Mouse (Mus musculus): ENCODE results near the gene Ftl1. TPM values are rescaled to one million over a fixed set of nuclear protein-coding genes. Genes with fewer than 3 reads are reported as not detected.
A peak's percentile ranks its signal among the peaks of the same experiment; 100 is the strongest.
"Not testable (repeated sequence)": the region's sequence is repeated elsewhere in the genome, so short reads cannot be mapped to it uniquely, and the experiment has no call there.

Ftl1 gene
- total and polyA plus RNA-seq, 2 experiments from 2014 or later: 2,541 to 5,542 TPM

DNA sequence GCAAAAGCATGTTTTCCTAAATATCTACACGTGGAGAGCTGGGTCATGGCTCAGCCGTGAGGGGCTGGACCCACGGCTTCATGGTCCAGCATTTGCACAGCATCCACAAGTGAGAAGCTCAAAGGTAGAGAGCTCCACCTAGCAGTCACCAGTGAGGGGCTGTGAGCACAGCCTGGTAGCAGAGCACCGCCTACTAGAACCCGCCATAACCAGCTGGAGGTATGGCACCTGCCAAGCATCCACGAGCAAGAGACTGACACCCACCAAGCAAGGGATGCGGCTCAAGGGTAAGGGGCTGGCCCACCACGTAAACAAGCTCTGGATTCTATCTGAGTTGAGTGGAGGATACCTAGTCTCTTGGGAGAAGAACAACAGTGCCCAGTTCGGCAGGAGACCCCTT, 5.9 kb upstream of the Ftl1 start:
- Histone ChIP-seq H3K4me2 (ENCODE audit: low read depth) (peak overlapping the region; percentile 69), H3K27ac (ENCODE audit: low read depth, low read length) (no peak overlapping the region), H3K4me1 (ENCODE audit: insufficient read depth) (peaks cover 17% of the 10 kb centered on the region), H3K9me3 (ENCODE audit: low read length) (no peaks in the 10 kb centered on the region), H3K4me3 (ENCODE audit: low read depth, low read length) (peak overlapping the region; percentile 81), H3K36me3 (ENCODE audit: insufficient read depth) (peaks cover 32% of the 10 kb centered on the region), H3K27me3 (ENCODE audit: insufficient read depth, low read length) (no peaks in the 10 kb centered on the region), H3K9ac (peak overlapping the region; percentile 90)
- WGBS: 81% methylated on average over 9 of the region's 9 CpGs
- TF ChIP-seq CTCF (IDR thresholded peaks at IDR 0.05; ENCODE audit: low read depth): 0 out of 2 replicates have a peak, but pooled peaks have one; percentile 8
- DNase-seq (no peak), ATAC-seq (no peak)

DNA sequence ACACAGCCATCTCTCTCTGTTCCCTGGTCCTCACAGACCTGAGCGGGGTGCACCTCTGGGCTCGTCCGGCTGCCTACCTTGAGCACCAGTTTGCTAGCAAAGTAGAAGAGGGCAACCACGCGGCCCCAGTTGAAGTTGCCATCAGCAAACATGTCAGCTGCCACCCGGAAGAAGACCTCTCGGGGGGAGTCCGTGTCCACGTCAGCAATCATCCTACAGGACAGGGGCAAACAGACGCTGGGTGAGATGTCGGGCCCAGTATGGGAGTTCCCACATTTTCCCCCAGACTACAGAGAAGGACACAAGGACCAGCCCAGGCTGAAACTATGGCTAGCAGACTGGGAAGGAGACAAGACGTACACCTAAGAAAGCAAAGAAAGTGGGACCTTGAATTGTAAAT, 5.4 kb upstream of the Ftl1 start:
- no peak for DNase-seq
- H3K36me3 ChIP-seq (ENCODE audit: insufficient read depth): peaks cover 32% of the 10 kb centered on the region
- ATAC-seq: no peak
- WGBS: 96% methylated on average over 12 of the region's 12 CpGs
- no peak for TF ChIP-seq CTCF (IDR thresholded peaks at IDR 0.05; ENCODE audit: low read depth)
- no peaks in the 10 kb centered on the region for H3K9me3 ChIP-seq (ENCODE audit: low read length)
- H3K9ac ChIP-seq: no peak overlapping the region
- H3K27me3 ChIP-seq (ENCODE audit: insufficient read depth, low read length): no peaks in the 10 kb centered on the region
- peaks cover 22% of the 10 kb centered on the region for H3K4me1 ChIP-seq (ENCODE audit: insufficient read depth)
- no peak overlapping the region for H3K27ac ChIP-seq (ENCODE audit: low read depth, low read length)
- H3K4me3 ChIP-seq (ENCODE audit: low read depth, low read length): no peak overlapping the region
- H3K4me2 ChIP-seq (ENCODE audit: low read depth): no peak overlapping the region

DNA sequence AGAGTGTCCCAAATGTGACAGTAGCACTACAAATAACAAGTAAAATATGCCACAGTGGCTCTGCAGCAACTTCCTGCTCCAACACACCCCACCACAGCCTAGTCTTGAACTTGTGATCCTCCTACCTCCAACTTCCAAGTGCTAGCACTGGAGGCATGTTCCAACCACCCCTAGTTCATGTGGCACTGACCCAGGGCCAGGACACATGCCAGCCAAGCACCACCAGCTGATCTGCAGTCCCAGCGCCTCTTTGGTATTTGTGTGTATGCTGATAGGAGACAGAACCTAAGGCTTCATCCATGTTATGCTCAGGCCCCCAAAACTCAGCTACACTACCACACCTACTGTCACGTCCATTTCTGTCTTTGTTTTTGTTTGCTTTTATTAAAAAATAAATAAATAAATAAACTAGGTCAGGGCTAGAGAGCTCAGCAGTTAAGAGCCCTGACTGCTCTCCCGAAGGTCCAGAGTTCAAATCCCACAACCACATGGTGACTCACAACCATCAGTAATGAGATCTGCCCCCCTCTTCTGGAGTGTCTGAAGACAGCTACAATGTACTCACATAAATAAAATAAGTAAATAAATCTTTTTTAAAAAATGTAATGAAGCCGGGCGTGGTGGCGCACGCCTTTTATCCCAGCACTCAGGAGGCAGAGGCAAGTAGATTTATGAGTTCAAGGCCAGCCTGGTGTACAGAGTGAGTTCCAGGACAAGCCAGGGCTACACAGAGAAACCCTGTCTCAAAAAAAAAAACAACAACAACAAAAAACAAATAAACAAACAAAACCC, 4.5 kb upstream of the Ftl1 start:
- 95% methylated on average over 7 of the region's 7 CpGs for WGBS
- H3K9me3 ChIP-seq (ENCODE audit: low read length): no peaks in the 10 kb centered on the region
- H3K27ac ChIP-seq (ENCODE audit: low read depth, low read length): no peak overlapping the region
- H3K9ac ChIP-seq: no peak overlapping the region
- peaks cover 32% of the 10 kb centered on the region for H3K36me3 ChIP-seq (ENCODE audit: insufficient read depth)
- no peaks in the 10 kb centered on the region for H3K27me3 ChIP-seq (ENCODE audit: insufficient read depth, low read length)
- no peak overlapping the region for H3K4me3 ChIP-seq (ENCODE audit: low read depth, low read length)
- DNase-seq: no peak
- peaks cover 23% of the 10 kb centered on the region for H3K4me1 ChIP-seq (ENCODE audit: insufficient read depth)
- TF ChIP-seq CTCF (IDR thresholded peaks at IDR 0.05; ENCODE audit: low read depth): no peak
- ATAC-seq: no peak
- no peak overlapping the region for H3K4me2 ChIP-seq (ENCODE audit: low read depth)

DNA sequence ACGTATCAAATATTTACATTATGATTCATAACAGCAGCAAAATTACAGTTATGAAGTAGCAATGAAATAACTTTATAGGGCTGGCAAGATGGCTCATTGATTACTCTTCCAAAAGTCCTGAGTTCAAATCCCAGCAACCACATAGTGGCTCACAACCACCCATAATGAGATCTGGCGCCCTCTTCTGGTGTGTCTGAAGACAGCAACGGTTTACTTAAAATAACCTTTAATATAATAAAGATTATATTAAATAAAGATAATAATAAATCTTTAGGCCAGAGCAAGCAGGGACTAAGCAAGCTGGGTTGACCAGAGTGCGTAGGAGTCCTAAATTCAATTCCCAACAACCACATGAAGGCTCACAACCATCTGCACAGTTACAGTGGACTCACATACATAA, 3.2 kb upstream of the Ftl1 start:
- not testable (repeated sequence) for H3K4me3 ChIP-seq (ENCODE audit: low read depth, low read length); H3K27me3 ChIP-seq (ENCODE audit: insufficient read depth, low read length); H3K27ac ChIP-seq (ENCODE audit: low read depth, low read length); H3K9me3 ChIP-seq (ENCODE audit: low read length); ATAC-seq; H3K9ac ChIP-seq; DNase-seq; H3K4me2 ChIP-seq (ENCODE audit: low read depth)
- H3K4me1 ChIP-seq (ENCODE audit: insufficient read depth): peaks cover 25% of the 10 kb centered on the region
- H3K36me3 ChIP-seq (ENCODE audit: insufficient read depth): peaks cover 37% of the 10 kb centered on the region
- 80% methylated on average over 4 of the region's 4 CpGs for WGBS

DNA sequence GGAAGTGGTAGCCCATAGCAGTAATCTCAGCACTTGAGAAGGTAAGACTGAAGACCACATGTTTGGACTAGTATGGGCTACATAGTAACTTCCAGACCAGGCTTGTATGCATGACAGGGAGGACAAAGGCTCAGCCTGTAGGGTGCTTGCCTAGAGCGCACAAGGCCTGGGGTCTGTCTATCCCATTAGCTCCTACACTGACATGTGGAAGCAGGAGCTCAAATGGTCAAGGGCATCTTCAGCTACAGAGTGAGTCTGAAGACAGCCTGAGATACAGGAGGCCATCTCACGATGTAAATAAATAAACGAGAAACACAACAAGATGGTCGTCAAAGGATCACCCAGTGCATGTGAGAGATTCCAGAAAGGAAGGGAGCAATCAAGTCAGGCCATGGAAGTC, 2.6 kb upstream of the Ftl1 start:
- Histone ChIP-seq H3K4me3 (ENCODE audit: low read depth, low read length) (no peak overlapping the region), H3K36me3 (ENCODE audit: insufficient read depth) (peaks cover 43% of the 10 kb centered on the region), H3K9ac (no peak overlapping the region), H3K9me3 (ENCODE audit: low read length) (no peaks in the 10 kb centered on the region), H3K27ac (ENCODE audit: low read depth, low read length) (no peak overlapping the region), H3K27me3 (ENCODE audit: insufficient read depth, low read length) (no peaks in the 10 kb centered on the region), H3K4me1 (ENCODE audit: insufficient read depth) (peaks cover 28% of the 10 kb centered on the region), H3K4me2 (ENCODE audit: low read depth) (no peak overlapping the region)
- WGBS: 81% methylated on average over 4 of the region's 4 CpGs
- ATAC-seq (no peak), DNase-seq (no peak)
- TF ChIP-seq CTCF (IDR thresholded peaks at IDR 0.05; ENCODE audit: low read depth): no peak

DNA sequence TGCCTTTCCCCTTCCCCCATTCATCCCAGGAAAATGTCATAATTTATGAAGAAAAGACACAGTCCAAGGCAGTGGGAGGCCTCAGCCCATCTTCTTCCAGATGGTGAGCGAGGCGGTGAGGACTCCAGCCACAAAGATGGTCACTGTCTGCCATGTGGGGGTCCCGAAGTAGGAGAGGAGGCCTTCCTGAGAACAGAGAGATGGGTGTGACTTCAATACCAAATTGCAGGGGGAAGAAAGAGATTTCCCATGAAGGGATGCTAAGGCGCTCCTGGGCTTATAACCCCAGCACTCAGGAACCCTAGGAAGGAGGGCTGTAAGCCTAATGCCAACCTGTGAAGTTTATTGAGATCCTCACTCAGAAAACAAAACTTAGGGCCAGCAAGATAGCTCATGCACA, 2.1 kb upstream of the Ftl1 start:
- H3K4me2 ChIP-seq (ENCODE audit: low read depth): no peak overlapping the region
- peaks cover 44% of the 10 kb centered on the region for H3K36me3 ChIP-seq (ENCODE audit: insufficient read depth)
- TF ChIP-seq CTCF (IDR thresholded peaks at IDR 0.05; ENCODE audit: low read depth): no peak
- no peaks in the 10 kb centered on the region for H3K27me3 ChIP-seq (ENCODE audit: insufficient read depth, low read length)
- 95% methylated on average over 4 of the region's 4 CpGs for WGBS
- H3K9me3 ChIP-seq (ENCODE audit: low read length): no peaks in the 10 kb centered on the region
- no peak for ATAC-seq
- no peak overlapping the region for H3K27ac ChIP-seq (ENCODE audit: low read depth, low read length)
- DNase-seq: no peak
- H3K9ac ChIP-seq: no peak overlapping the region
- H3K4me1 ChIP-seq (ENCODE audit: insufficient read depth): peaks cover 28% of the 10 kb centered on the region
- no peak overlapping the region for H3K4me3 ChIP-seq (ENCODE audit: low read depth, low read length)

DNA sequence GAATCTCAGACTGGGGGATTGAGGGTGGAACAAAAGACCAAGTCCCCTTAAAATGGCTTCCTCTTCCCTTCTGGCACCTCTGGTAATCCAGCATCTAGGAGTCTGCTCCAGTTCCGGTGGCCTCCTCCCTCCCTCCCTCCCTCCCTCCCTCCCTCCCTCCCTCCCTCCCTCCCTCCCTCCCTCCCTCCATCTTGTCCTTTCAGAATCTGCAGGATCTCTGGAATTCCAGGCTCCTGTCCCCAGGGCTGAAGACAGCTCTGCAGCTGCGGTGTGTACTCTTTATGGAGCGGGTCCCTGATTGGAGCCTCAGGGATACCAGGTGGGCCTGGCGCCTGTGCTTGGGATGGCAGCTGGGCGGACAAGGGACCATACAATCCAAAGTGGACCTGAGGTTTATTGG, 1.6 kb upstream of the Ftl1 start:
- no peaks in the 10 kb centered on the region for H3K9me3 ChIP-seq (ENCODE audit: low read length)
- no peak for ATAC-seq
- no peak for TF ChIP-seq CTCF (IDR thresholded peaks at IDR 0.05; ENCODE audit: low read depth)
- H3K4me3 ChIP-seq (ENCODE audit: low read depth, low read length): no peak overlapping the region
- DNase-seq: no peak
- H3K36me3 ChIP-seq (ENCODE audit: insufficient read depth): peaks cover 44% of the 10 kb centered on the region
- 93% methylated on average over 4 of the region's 5 CpGs for WGBS
- H3K4me2 ChIP-seq (ENCODE audit: low read depth): no peak overlapping the region
- no peak overlapping the region for H3K9ac ChIP-seq
- H3K27ac ChIP-seq (ENCODE audit: low read depth, low read length): peak overlapping the region; percentile 92
- H3K27me3 ChIP-seq (ENCODE audit: insufficient read depth, low read length): no peaks in the 10 kb centered on the region
- H3K4me1 ChIP-seq (ENCODE audit: insufficient read depth): peaks cover 28% of the 10 kb centered on the region
